Mouse (Mus musculus): ENCODE measurements around the gene Ppp1r14d. TPM values are rescaled to one million over a fixed set of nuclear protein-coding genes. Genes with fewer than 3 reads are reported as not detected.

The Ppp1r14d gene
- polyA plus RNA-seq, 1 experiment = 1.4 TPM

DNA sequence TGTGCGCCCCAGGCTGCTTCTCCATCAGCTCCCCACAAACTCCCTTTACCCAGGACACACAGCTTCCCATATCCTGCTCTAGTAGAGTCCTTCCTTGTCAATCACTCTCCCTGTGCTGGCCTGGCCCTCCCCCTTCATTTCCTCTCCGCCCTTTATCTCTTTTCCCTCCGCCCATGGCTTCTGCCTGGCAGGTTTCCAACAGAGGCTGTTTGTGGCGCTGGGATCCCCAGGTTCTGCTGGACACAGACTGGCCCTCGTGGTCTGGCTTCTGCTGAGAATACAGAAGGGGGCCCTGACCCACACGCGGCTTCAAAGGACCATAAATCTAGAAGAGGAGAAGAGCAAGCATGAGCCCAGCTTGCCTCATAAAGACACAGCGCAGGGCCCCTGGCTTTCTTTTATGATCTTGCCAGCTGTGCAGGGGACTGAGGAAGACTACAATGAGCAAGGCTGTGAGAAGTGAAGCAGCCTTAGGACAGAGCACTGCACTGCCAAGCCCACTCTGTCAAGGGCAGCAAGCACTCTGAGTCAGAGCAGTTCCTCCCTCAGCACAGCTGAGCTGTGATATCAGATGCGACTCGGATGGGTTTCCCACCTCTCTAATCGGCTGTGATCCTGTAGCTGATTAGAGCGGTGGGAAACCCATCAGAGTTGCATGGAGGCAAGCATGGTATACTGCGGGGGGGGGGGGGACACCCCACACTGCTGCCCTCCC lies 56.7 kb downstream of the Ppp1r14d start:
- DNase-seq (ENCODE audit: low spot score) = no peak

- DNase-seq (ENCODE audit: low spot score) = no peak
These were observed 57.3 kb downstream of the Ppp1r14d start for GRCm38 (mm10) chr2:119172446-119172845.

DNA sequence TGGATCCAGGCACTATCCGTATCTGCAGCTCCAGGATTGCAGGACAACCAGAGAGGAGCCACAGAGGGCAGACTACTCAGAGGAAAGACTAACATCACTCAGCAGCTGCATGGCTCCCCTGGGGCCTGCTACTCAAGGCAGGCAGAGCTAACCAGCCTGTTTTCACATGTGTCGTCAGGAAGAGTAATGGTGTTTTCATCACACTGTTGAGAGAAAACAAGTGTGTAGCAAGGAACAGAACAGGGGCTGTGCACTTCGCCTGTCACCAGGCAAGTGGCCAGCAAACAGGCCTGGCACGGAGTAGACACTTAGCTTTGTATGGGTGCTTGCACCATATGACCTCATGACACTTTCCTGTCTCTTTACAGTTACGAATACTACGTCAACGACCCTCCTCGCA lies 58.1 kb downstream of the Ppp1r14d start:
- no peak for DNase-seq (ENCODE audit: low spot score)

GRCm38 (mm10) chr2:119170282-119170681 lies 59.4 kb downstream of the Ppp1r14d start:
- DNase-seq (ENCODE audit: low spot score) = no peak

Other genes starting within 250 kb of the Ppp1r14d start
- gene Ccdc32, start 200.5 kb downstream of the Ppp1r14d start, polyA plus RNA-seq (2012; rRNA removed) = 18.8 and 19.3 TPM in 2 replicates
- gene Rpusd2, start 195.1 kb downstream of the Ppp1r14d start, polyA plus RNA-seq (2012; rRNA removed) = 2.9 and 3.5 TPM in 2 replicates
- gene Knl1, start 182.8 kb downstream of the Ppp1r14d start, polyA plus RNA-seq (2012; rRNA removed) = 0.22 and 0.37 TPM in 2 replicates
- gene Rad51, start 117.1 kb downstream of the Ppp1r14d start, polyA plus RNA-seq (2012; rRNA removed) = 1.6 and 2.5 TPM in 2 replicates
- gene Rmdn3, start 72.9 kb downstream of the Ppp1r14d start, polyA plus RNA-seq (2012; rRNA removed) = 27.0 and 27.9 TPM in 2 replicates
- gene Gchfr, start 62.1 kb downstream of the Ppp1r14d start, polyA plus RNA-seq (2012; rRNA removed) = 0.54 and 0.80 TPM in 2 replicates
- not detected in 2 replicates for gene Gm14137, start 55.4 kb downstream of the Ppp1r14d start, polyA plus RNA-seq (2012; rRNA removed)
- gene Zfyve19, start 21.3 kb downstream of the Ppp1r14d start, polyA plus RNA-seq (2012; rRNA removed) = 49.1 and 55.7 TPM in 2 replicates
- gene Dnajc17, start 21.1 kb downstream of the Ppp1r14d start, polyA plus RNA-seq (2012; rRNA removed) = 30.1 and 32.4 TPM in 2 replicates
- gene Spint1, start 7.5 kb upstream of the Ppp1r14d start, polyA plus RNA-seq (2012; rRNA removed) = 157 and 160 TPM in 2 replicates
- gene Rhov, start 41.4 kb upstream of the Ppp1r14d start, polyA plus RNA-seq (2012; rRNA removed) = 31.2 and 34.1 TPM in 2 replicates
- 15.9 and 17.9 TPM in 2 replicates for gene Vps18, start 58.8 kb upstream of the Ppp1r14d start, polyA plus RNA-seq (2012; rRNA removed)
- 5.5 and 6.4 TPM in 2 replicates for gene Dll4, start 95.9 kb upstream of the Ppp1r14d start, polyA plus RNA-seq (2012; rRNA removed)
- gene Chac1, start 121.3 kb upstream of the Ppp1r14d start, polyA plus RNA-seq (2012; rRNA removed) = 1.4 and 1.5 TPM in 2 replicates
- 11.1 and 13.1 TPM in 2 replicates for gene Ino80, start 247.8 kb upstream of the Ppp1r14d start, polyA plus RNA-seq (2012; rRNA removed)